Mouse (Mus musculus): ENCODE results near the gene Cdv3.

DNA sequence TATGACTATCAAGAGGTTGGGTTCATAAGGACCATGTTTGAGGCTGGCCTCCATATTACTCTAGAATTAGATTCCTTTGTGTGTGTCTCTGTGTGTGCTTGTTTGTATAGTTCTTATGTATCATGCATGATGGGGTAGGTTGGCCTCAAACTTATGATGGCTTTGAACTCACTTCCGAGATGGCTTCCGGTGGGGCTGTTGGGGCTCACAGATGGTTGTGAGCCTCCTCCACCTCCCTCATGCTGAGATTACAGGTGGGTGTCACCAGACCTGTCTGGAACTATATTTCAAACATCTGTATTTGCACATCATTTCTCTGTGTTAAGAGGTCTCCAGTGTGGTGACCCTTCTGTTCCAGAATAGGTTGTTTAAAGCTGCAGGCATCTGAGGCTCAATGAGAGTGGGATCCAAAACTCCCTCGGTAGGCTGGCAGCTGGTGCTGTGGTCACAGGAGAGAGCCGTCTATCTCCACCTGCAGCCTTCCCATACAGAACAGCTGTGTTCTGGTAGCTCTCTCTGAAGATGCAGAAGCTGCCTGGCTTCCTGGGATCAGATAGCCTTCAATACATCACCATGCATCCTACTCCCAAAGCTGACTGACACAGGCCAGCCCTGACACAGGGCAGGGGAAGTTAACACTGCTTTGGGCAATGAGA is 18.6 kb upstream of the Cdv3 start:
- TF ChIP-seq POLR2A (IDR thresholded peaks at IDR 0.05; ENCODE audit: low read depth, low read length) (no peak), CTCF (conservative IDR thresholded peaks at IDR 0.05; ENCODE audit: insufficient read depth, insufficient read length, low read depth, low read length) (no peak)
